Mouse (Mus musculus): ENCODE results near the gene Gm21870. TPM values are rescaled to one million over a fixed set of nuclear protein-coding genes. Genes with fewer than 3 reads are reported as not detected.

Gm21870 gene
- polyA plus RNA-seq (2017; shearing (Covaris generic)) = not detected

DNA sequence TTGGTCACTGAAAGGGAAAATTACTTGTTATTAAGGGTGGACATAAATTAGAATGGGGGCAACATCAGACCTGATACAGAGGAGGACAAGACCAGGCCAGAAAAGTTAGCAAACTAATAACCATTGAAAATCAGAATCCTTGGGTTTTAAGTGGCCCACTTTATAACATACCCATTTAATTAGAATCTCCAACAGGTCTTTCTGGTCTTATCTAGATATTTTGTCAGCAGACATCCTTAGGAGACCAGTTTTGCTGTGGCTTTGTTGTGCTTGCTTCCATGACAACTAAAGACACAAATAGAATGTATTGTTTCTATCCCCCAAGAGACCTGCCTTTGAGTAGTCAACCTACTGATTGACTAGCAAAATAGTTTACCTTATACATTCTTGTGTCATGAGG, at the start of gene Gm21870:
Gm21870 (minus strand) TSS at position 101 of the 400 bp plus-strand sequence.

DNA sequence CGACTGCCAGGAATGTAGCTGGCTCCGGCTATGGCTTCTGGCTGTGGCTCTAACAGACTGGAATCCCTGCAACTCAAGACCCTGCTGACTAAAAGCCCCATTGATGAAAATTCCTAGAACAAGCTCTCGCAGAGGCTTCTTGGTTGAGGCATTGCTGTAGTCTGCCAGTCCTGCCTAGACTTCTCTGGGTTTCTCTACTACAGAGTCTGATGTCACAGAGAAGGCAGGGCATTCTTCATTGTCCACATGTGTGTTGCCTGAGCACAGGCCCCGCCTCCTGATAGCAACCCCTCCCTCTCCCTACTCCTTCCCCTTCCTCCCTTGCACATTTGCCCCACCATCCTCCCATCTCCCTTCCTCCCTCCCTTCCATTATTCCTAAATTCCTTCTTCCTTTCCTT, 30.2 kb downstream of the Gm21870 start, which contains the start of gene Btbd35f6:
Btbd35f6 (minus strand) TSS at position 101 of the 400 bp plus-strand sequence.

Other genes with a start within 250 kb of the Gm21870 start
- gene Btbd35f6, start 30.3 kb downstream of the Gm21870 start, polyA plus RNA-seq (2017; shearing (Covaris generic)) = not detected
- not detected for gene Btbd35f9, start 174.7 kb upstream of the Gm21870 start, polyA plus RNA-seq (2017; shearing (Covaris generic))

Data from inflammation-experienced regulatory T-cells, adult 16 weeks (primary cell).